Comparison of ENCODE assay signal across 11 mouse cellular contexts in genomic region chr1:156074575-156074974, GRCm38 (mm10). TPM values are rescaled to one million over a fixed set of nuclear protein-coding genes. Genes with fewer than 3 reads are reported as not detected.
DNase-seq lines count a peak whose midpoint lies in the region; ATAC-seq and TF ChIP-seq lines count a peak whose summit lies in the region.
"Had no signal": no experiment of that assay in that cellular context is flagged by ENCODE, and none has a peak within 500 bp of the region (broad histone marks: within the 10 kb centered on the region; RNA-seq: fewer than 3 reads in every experiment).

No protein-coding gene starts in this region.

- 0 out of 2 replicates have a peak, but pooled peaks have one; percentile 1 for ATAC-seq in heart, embryonic 14.5 days (ENCODE audit: insufficient number of reproducible peaks, insufficient read depth, low FRiP score, low read depth)
- ATAC-seq in liver, postnatal 0 days, result peak; percentile 59
- no peak for ATAC-seq in activated CD4-positive, CD25-positive, alpha-beta regulatory T cell, adult 4 months

- no peaks in the 10 kb centered on the region for H3K9me3 ChIP-seq in heart, embryonic 14.5 days (ENCODE audit: control insufficient read depth, low read length)
- H3K9me3 ChIP-seq in liver, postnatal 0 days (ENCODE audit: low read length), result no peaks in the 10 kb centered on the region
- H3K9me3 ChIP-seq: hindbrain, embryonic 13.5 days; limb, embryonic 15.5 days had no signal

- 38% methylated on average over 8 of the region's 8 CpGs for WGBS in heart, embryonic 14.5 days
- 57% methylated on average over 8 of the region's 8 CpGs for WGBS in liver, postnatal 0 days (ENCODE audit: insufficient replicate concordance)

- H3K4me1 ChIP-seq in heart, embryonic 14.5 days (ENCODE audit: control insufficient read depth in 2 of 2, insufficient read depth in 2 of 2, low read length in 2 of 2), result peaks cover 14 to 16% of the 10 kb centered on the region in 2 experiments
- H3K4me1 ChIP-seq in liver, postnatal 0 days (ENCODE audit: insufficient read depth), result peaks cover 23% of the 10 kb centered on the region

- no peak overlapping the region for H3K27ac ChIP-seq in heart, embryonic 14.5 days (replicated peaks in 1 of 2; ENCODE audit: control insufficient read depth in 1 of 2, insufficient read depth in 1 of 2, low read depth in 2 of 2, low read length in 2 of 2)
- peak overlapping the region; percentile 92 for H3K27ac ChIP-seq in liver, postnatal 0 days (ENCODE audit: low read depth)
- H3K27ac ChIP-seq: hindbrain, embryonic 13.5 days; limb, embryonic 15.5 days had no signal

- no peaks in the 10 kb centered on the region for H3K27me3 ChIP-seq in heart, embryonic 14.5 days (ENCODE audit: control insufficient read depth, insufficient read depth, low read length)
- no peaks in the 10 kb centered on the region for H3K27me3 ChIP-seq in liver, postnatal 0 days (ENCODE audit: insufficient read depth, low read length)
- H3K27me3 ChIP-seq: hindbrain, embryonic 13.5 days; limb, embryonic 15.5 days had no signal

- H3K9ac ChIP-seq in heart, embryonic 14.5 days (ENCODE audit: low read length), result no peak overlapping the region
- no peak overlapping the region for H3K9ac ChIP-seq in liver, postnatal 0 days (replicated peaks)
- H3K9ac ChIP-seq: hindbrain, embryonic 13.5 days; limb, embryonic 15.5 days had no signal

- no peak overlapping the region for H3K4me3 ChIP-seq in heart, embryonic 14.5 days (ENCODE audit: control insufficient read depth in 1 of 2, insufficient read depth in 1 of 2, low read depth in 1 of 2, low read length in 2 of 2)
- H3K4me3 ChIP-seq in liver, postnatal 0 days (ENCODE audit: low read depth, low read length), result no peak overlapping the region
- H3K4me3 ChIP-seq: erythroblast, embryonic 14.5 days; hindbrain, embryonic 13.5 days; limb, embryonic 15.5 days had no signal

- no peak overlapping the region for H3K4me2 ChIP-seq in heart, embryonic 14.5 days (ENCODE audit: low read length)
- H3K4me2 ChIP-seq in liver, postnatal 0 days (ENCODE audit: low read depth, low read length), result no peak overlapping the region
- H3K4me2 ChIP-seq: hindbrain, embryonic 13.5 days; limb, embryonic 15.5 days had no signal

- no peak for DNase-seq in heart, postnatal 25 days (ENCODE audit: low spot score)
- DNase-seq in Muller cell, postnatal 12 days (ENCODE audit: inconsistent ontology term), result peak; percentile 2
- DNase-seq in forelimb bud, embryonic 11.5 days (ENCODE audit: low read depth, low spot score), result peak; percentile 35
- DNase-seq in liver, postnatal 0 days, result no peak
- DNase-seq in spleen, postnatal 4 days (ENCODE audit: low spot score in 2 of 2), result no peak
- no peak for DNase-seq in left cerebral cortex, adult 9 months (ENCODE audit: low spot score in 2 of 2)

- no peaks in the 10 kb centered on the region for H3K36me3 ChIP-seq in heart, embryonic 14.5 days (ENCODE audit: control insufficient read depth, insufficient read depth, low read length)
- no peaks in the 10 kb centered on the region for H3K36me3 ChIP-seq in liver, postnatal 0 days (replicated peaks; ENCODE audit: insufficient read depth, low read length)
- H3K36me3 ChIP-seq: hindbrain, embryonic 13.5 days; limb, embryonic 15.5 days had no signal

- intact Hi-C loops in heart, postnatal 25 days (cut with DNase I), result no loop called here

- no peak for TF ChIP-seq EP300 in liver, postnatal 0 days (IDR thresholded peaks at IDR 0.05; ENCODE audit: low read depth)

- no peak for TF ChIP-seq CTCF in liver, postnatal 0 days (IDR thresholded peaks at IDR 0.05; ENCODE audit: low read depth)

RNA-seq across cellular contexts. Expression of gene Tor1aip1, which starts 38.3 kb away (rescaled TPM):
- polyA plus RNA-seq in heart, embryonic 14.5 days (2014; fragmentation: Nextera tagmentation; extraction: Ambion mirVana), result 34.5 and 38.8 TPM in 2 replicates
- 10 to 100 TPM; 73.0 to 76.3 TPM for total RNA-seq in heart, postnatal 25 days (2021)
- polyA plus RNA-seq in liver, postnatal 0 days (2015; fragmentation: Nextera tagmentation; extraction: Ambion mirVana), result 29.1 and 29.2 TPM in 2 replicates
- polyA plus RNA-seq in activated CD4-positive, CD25-positive, alpha-beta regulatory T cell, adult 4 months (2017; shearing (Covaris generic)), result 100 to 1,000 TPM; 102 to 103 TPM

RNA-seq across cellular contexts. Expression of gene Tor1aip2, which starts 39.4 kb away (rescaled TPM):
- polyA plus RNA-seq in heart, embryonic 14.5 days (2014; fragmentation: Nextera tagmentation; extraction: Ambion mirVana), result 89.8 and 91.3 TPM in 2 replicates
- 10 to 100 TPM; 40.3 to 54.7 TPM for total RNA-seq in heart, postnatal 25 days (2021)
- 43.7 and 45.3 TPM in 2 replicates for polyA plus RNA-seq in liver, postnatal 0 days (2015; fragmentation: Nextera tagmentation; extraction: Ambion mirVana)
- polyA plus RNA-seq in activated CD4-positive, CD25-positive, alpha-beta regulatory T cell, adult 4 months (2017; shearing (Covaris generic)), result 10 to 100 TPM; 42.7 to 47.7 TPM

Comparison
In these comparisons a context has a peak if more than half of its experiments do, and no peak if none do; other contexts are left out.
1. DNase-seq: peak in Muller cell, postnatal 12 days (single experiment) and forelimb bud, embryonic 11.5 days (single experiment); none in heart, postnatal 25 days (single experiment), liver, postnatal 0 days (single experiment), spleen, postnatal 4 days (0 of 2) and left cerebral cortex, adult 9 months (0 of 2).